26 mouse cellular contexts compared by ENCODE assay signal in genomic region chr16:34653023-34653422, GRCm38 (mm10). TPM values are rescaled to one million over a fixed set of nuclear protein-coding genes. Genes with fewer than 3 reads are reported as not detected.
"Had no signal": no experiment of that assay in that cellular context is flagged by ENCODE, and none has a peak within 500 bp of the region (broad histone marks: within the 10 kb centered on the region; RNA-seq: fewer than 3 reads in every experiment).

No protein-coding gene starts in this region.

- H3K27me3 ChIP-seq: neural tube, embryonic 15.5 days had no signal

- H3K27ac ChIP-seq: midbrain, embryonic 10.5 days; midbrain, embryonic 12.5 days; neural tube, embryonic 13.5 days; neural tube, embryonic 15.5 days had no signal

- H3K4me3 ChIP-seq: midbrain, embryonic 10.5 days; midbrain, embryonic 12.5 days; myocyte; neural tube, embryonic 13.5 days; neural tube, embryonic 15.5 days had no signal

- ATAC-seq: midbrain, embryonic 16.5 days had no signal

- H3K36me3 ChIP-seq: midbrain, embryonic 10.5 days; midbrain, embryonic 12.5 days; neural tube, embryonic 13.5 days; neural tube, embryonic 15.5 days had no signal

- DNase-seq: lung, adult 18-20 months; lung, embryonic 14.5 days; lung, postnatal 10 days; lung, postnatal 4 days; midbrain, embryonic 14.5 days; retina, postnatal 1 day; right cerebral cortex, postnatal 14 days; spleen, adult 18-20 months; thymus, adult 18-20 months; thymus, postnatal 14 days; thymus, postnatal 36 days had no signal

RNA-seq across cellular contexts. Expression of gene Ropn1, which starts 3.3 kb away (rescaled TPM):
- total RNA-seq: megakaryocyte, adult 5-6 weeks; megakaryocyte-erythroid progenitor cell, adult 5-6 weeks had no signal
- polyA plus RNA-seq: liver, embryonic 16.5 days; lung, embryonic 14.5 days; lung, embryonic 16.5 days; midbrain, embryonic 10.5 days; midbrain, embryonic 12.5 days; midbrain, embryonic 14.5 days; midbrain, embryonic 16.5 days; myocyte; neural tube, embryonic 11.5 days; neural tube, embryonic 13.5 days; neural tube, embryonic 15.5 days; small intestine, adult 2 months; stomach, embryonic 14.5 days; stomach, embryonic 16.5 days; thymus, postnatal 0 days had no signal
